Mouse (Mus musculus) leukemia stem cell, adult 10-12 weeks (primary cell): ENCODE data around the gene Hnrnpr. TPM values are rescaled to one million over a fixed set of nuclear protein-coding genes. Genes with fewer than 3 reads are reported as not detected.

Experiments used
- polyA plus RNA-seq: library from polyadenylated mRNA; stranded (reverse); fragments of >175 nt; gene quantifications from 2 replicates; pipeline ENCODE4 v1.2.3, GENCODE M21; 2012; ENCODE audit warnings: low replicate concordance

Hnrnpr gene
- 33.1 and 59.1 TPM in 2 replicates for polyA plus RNA-seq

DNA sequence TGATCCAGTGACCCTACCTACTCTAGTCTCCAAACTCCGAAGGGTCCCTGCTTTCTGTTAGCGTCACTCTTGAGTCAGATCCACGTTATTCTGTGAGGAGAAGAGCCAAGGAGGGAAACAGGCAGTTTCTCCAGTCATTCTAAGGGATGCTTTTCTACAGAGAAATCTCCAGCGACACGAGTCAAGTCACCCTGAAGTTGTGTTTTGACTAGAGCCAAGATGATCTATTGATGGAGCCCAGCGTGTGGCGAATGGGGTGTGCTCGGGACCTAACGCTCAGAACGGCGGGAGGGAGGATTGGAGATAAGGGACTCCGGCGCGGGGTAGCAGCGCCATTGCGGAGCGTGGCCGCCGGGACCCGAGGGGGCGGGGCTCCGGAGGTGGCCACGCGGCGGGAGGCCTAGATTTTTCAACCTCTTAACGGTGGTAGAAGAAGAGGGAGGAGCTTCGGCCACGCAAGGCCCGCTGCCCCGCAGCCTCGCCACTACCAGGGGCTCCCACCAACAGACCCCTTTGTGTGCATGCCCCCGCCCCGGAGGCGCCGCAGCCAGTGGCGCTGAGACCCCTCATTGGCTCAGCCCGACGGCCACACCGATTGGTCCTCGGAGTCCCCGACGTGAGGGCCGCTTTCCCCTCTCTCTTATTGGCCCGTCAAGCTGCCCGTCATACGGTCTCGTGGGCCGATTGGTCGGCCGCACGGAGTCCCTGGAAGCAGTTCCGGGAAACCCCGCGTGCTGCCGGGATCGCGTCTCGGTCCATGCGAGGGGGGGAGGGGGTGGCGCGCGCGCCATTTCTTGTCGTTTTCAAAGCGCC is at the start of gene Hnrnpr:
Gene Hnrnpr (plus strand): TSS at position 714 of the 813 bp plus-strand sequence.

DNA sequence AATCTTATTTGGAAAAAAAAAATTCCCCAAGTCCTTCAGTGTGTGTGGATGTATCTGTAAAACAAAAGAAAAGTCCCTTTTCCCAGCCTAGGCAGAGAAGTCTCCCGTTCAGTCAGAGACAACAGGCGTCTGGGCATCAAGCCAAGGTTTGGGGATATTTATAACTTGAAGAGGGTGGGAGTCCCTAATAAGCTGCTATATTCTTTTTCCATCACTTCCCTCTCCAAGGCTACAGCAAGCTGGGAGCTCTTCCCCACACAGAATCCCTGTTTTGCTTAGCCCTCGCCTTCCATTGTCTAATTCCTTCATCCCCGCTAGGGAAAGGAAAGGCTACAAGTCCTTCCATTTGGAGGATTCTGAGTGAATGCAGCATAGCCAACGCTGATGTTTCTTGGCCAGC is 26.3 kb upstream of the Hnrnpr start, which contains the start of gene Zfp46:
Gene Zfp46 (plus strand): TSS at position 229 of the 400 bp plus-strand sequence.

Other genes starting within 250 kb of the Hnrnpr start
- gene Id3, start 167.4 kb upstream of the Hnrnpr start, polyA plus RNA-seq = 15.8 and 17.4 TPM in 2 replicates
- gene E2f2, start 138.5 kb upstream of the Hnrnpr start, polyA plus RNA-seq = 235 and 238 TPM in 2 replicates
- gene Asap3, start 104.6 kb upstream of the Hnrnpr start, polyA plus RNA-seq = 0.20 and 0.22 TPM in 2 replicates
- gene Tcea3, start 63.2 kb upstream of the Hnrnpr start, polyA plus RNA-seq = not detected in 2 replicates
- gene Zfp46, start 26.3 kb upstream of the Hnrnpr start, polyA plus RNA-seq = 4.1 and 6.0 TPM in 2 replicates
- not detected in 2 replicates for gene Htr1d, start 112.6 kb downstream of the Hnrnpr start, polyA plus RNA-seq
- gene 6030445D17Rik, start 151.3 kb downstream of the Hnrnpr start, polyA plus RNA-seq = 0.23 TPM in 1 of 2 replicates, not detected in the other
- gene Luzp1, start 158.8 kb downstream of the Hnrnpr start, polyA plus RNA-seq = 0.73 and 4.5 TPM in 2 replicates